Mouse (Mus musculus): ENCODE results near the gene Otop1. TPM values are rescaled to one million over a fixed set of nuclear protein-coding genes. Genes with fewer than 3 reads are reported as not detected.

Gene Otop1
- total and polyA plus RNA-seq, 3 experiments = not detected

DNA sequence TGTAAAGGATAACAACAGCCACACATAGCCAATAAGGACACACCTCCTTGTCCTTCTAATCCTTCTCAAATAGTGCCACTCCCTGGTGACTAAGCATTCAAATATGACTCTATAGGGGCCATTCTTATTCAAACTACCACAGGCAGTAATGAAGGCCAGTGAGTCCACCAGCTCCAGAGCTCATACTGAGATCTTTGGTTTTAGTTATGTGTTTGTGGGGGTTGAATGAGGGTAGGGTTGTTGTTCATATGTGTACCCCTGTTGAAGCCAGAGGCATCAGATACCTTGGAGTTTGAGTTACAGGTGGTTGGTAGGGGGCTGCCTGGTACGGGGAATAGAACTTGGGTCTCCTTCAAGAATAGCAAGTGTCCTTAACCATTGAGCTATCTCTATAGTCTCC is 19.2 kb upstream of the Otop1 start:
- no peak overlapping the region for H3K9ac ChIP-seq (ENCODE audit: insufficient read depth, low read depth)
- no peak overlapping the region for H3K4me2 ChIP-seq (ENCODE audit: insufficient read depth, low read depth, poor library complexity, severe bottlenecking)
- dilution Hi-C loops (cut with MboI; ENCODE audit: extremely low pct_ligation_motif_present, extremely low pct_unique_long_range_greater_than_20kb, low sequenced_read_pairs) (no loop called here), in situ Hi-C loops (cut with MboI; ENCODE audit: low pct_ligation_motif_present, low pct_unique_long_range_greater_than_20kb, low sequenced_read_pairs) (no loop called here)
- H3K4me1 ChIP-seq (ENCODE audit: control insufficient read depth in 1 of 2, insufficient read depth in 2 of 2) = peaks cover 12 to 37% of the 10 kb centered on the region in 2 experiments
- H3K4me3 ChIP-seq (replicated peaks in 1 of 3; ENCODE audit: low read depth in 2 of 3, low read length in 2 of 3, poor library complexity in 1 of 3) = no peak overlapping the region
- H3K9me3 ChIP-seq (replicated peaks; ENCODE audit: low read length) = peaks cover 6% of the 10 kb centered on the region
- no peak overlapping the region for H3K27ac ChIP-seq (ENCODE audit: insufficient read depth, low read depth)
- H3K27me3 ChIP-seq (replicated peaks) = no peaks in the 10 kb centered on the region
- peaks cover 10% of the 10 kb centered on the region for H3K79me2 ChIP-seq (replicated peaks; ENCODE audit: control insufficient read depth, extremely low read depth, insufficient read depth, poor library complexity, severe bottlenecking)
- DNase-seq (ENCODE audit: extremely low read depth) = no peak
- TF ChIP-seq IRF4 (IDR thresholded peaks at IDR 0.05; ENCODE audit: low read depth, low read length) = no peak
- no peak for TF ChIP-seq E2F4 (IDR thresholded peaks at IDR 0.05; ENCODE audit: insufficient replicate concordance, low read depth, low read length)
- TF ChIP-seq RAD21 (IDR thresholded peaks at IDR 0.05; ENCODE audit: low read depth, low read length) = no peak
- TF ChIP-seq NELFE (IDR thresholded peaks at IDR 0.05; ENCODE audit: low read depth, low read length) = no peak
- no peak for TF ChIP-seq POLR2AphosphoS2 (IDR thresholded peaks at IDR 0.05; ENCODE audit: low read depth, low read length)
- no peaks in the 10 kb centered on the region for H3K36me3 ChIP-seq (replicated peaks in 1 of 2; ENCODE audit: control insufficient read depth in 1 of 2, insufficient read depth in 1 of 2, low read length in 1 of 2)

DNA sequence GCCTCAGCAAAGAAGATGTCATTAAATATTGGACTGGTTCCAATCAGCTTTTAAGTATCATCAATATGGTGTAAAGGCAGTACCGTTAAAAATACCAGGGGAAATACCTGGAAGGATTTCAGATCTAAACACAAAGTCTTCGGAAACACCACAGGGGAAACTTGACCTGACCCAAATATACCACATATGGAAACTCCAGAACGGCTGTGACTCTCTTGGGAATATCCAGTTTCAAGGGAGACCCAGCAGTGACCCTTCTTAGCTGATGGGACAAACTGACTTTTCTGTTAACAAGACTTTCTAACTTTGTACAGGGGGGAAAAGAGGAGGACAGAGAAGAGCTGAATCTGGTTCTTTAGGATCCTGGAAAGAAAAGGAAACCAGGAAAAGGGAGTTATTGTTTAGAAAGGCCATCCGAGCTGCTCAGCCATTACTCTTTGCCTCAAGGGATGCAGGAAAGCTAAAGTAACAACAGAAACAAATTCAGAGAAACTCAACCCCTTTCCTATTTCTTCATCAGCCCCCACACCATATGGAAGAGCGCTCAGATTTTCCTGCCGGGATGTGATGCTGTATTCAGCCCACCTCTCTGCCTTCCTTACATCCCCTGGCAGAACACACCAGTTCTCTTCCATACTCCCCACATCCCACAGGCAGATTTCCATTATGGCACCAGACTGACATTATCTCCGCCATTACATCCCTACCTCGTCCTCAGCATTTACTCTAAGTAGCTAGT is 17.6 kb upstream of the Otop1 start:
- Histone ChIP-seq H3K4me1 (ENCODE audit: control insufficient read depth in 1 of 2, insufficient read depth in 2 of 2) (peaks cover 12 to 40% of the 10 kb centered on the region in 2 experiments), H3K79me2 (replicated peaks; ENCODE audit: control insufficient read depth, extremely low read depth, insufficient read depth, poor library complexity, severe bottlenecking) (peaks cover 18% of the 10 kb centered on the region)
- in situ Hi-C loops (cut with MboI; ENCODE audit: low pct_ligation_motif_present, low pct_unique_long_range_greater_than_20kb, low sequenced_read_pairs) = no loop called here
- TF ChIP-seq USF1 (IDR thresholded peaks at IDR 0.05; ENCODE audit: low read depth, low read length) (no peak), MEF2A (IDR thresholded peaks at IDR 0.05; ENCODE audit: borderline replicate concordance, low read depth, low read length) (peak; percentile 93), SMC3 (IDR thresholded peaks at IDR 0.05; ENCODE audit: low read depth, low read length) (no peak), E2F4 (IDR thresholded peaks at IDR 0.05; ENCODE audit: insufficient replicate concordance, low read depth, low read length) (no peak), NRF1 (IDR thresholded peaks at IDR 0.05; ENCODE audit: low read depth, low read length) (no peak), HCFC1 (IDR thresholded peaks at IDR 0.05; ENCODE audit: low read depth, low read length) (0 out of 2 replicates have a peak, but pooled peaks have one; percentile 13), MYC (IDR thresholded peaks at IDR 0.05; ENCODE audit: low read depth, low read length) (no peak), POLR2A (IDR thresholded peaks at IDR 0.05; ENCODE audit: low read depth, low read length) (no peak), JUN (IDR thresholded peaks at IDR 0.05; ENCODE audit: insufficient read depth, low read depth, low read length) (no peak), SIN3A (IDR thresholded peaks at IDR 0.05; ENCODE audit: low read length) (no peak), ZNF384 (IDR thresholded peaks at IDR 0.05; ENCODE audit: low read depth, low read length) (no peak), RAD21 (IDR thresholded peaks at IDR 0.05; ENCODE audit: low read depth, low read length) (no peak), UBTF (IDR thresholded peaks at IDR 0.05; ENCODE audit: low read depth, low read length) (no peak), JUND (conservative IDR thresholded peaks at IDR 0.05; ENCODE audit: low read depth, low read length) (no peak), BHLHE40 (IDR thresholded peaks at IDR 0.05; ENCODE audit: low read depth, low read length) (peak; percentile 50), RCOR1 (conservative IDR thresholded peaks at IDR 0.05; ENCODE audit: low read depth, low read length) (no peak; the same call in 1 of the 2 replicates), PAX5 (IDR thresholded peaks at IDR 0.05; ENCODE audit: low read length) (no peak), NELFE (IDR thresholded peaks at IDR 0.05; ENCODE audit: low read depth, low read length) (no peak), MXI1 (IDR thresholded peaks at IDR 0.05; ENCODE audit: low read depth, low read length) (no peak; the same call in 1 of the 2 replicates), MAZ (IDR thresholded peaks at IDR 0.05; ENCODE audit: low read depth, low read length) (no peak), GABPA (IDR thresholded peaks at IDR 0.05; ENCODE audit: insufficient replicate concordance, low read depth, low read length) (no peak), USF2 (conservative IDR thresholded peaks at IDR 0.05; ENCODE audit: low read depth, low read length) (no peak), ZMIZ1 (IDR thresholded peaks at IDR 0.05; ENCODE audit: low read depth, low read length) (no peak), ZKSCAN1 (IDR thresholded peaks at IDR 0.05; ENCODE audit: borderline replicate concordance, low read depth, low read length) (no peak), ELF1 (IDR thresholded peaks at IDR 0.05; ENCODE audit: low read depth, low read length) (no peak), CHD2 (IDR thresholded peaks at IDR 0.05; ENCODE audit: low read length) (no peak; the same call in 1 of the 2 replicates), ZC3H11A (IDR thresholded peaks at IDR 0.05; ENCODE audit: low read depth, low read length) (no peak), CHD1 (IDR thresholded peaks at IDR 0.05; ENCODE audit: low read depth, low read length) (no peak), MAFK (IDR thresholded peaks at IDR 0.05; ENCODE audit: insufficient replicate concordance, low read length) (0 out of 2 replicates have a peak, but pooled peaks have one; percentile 36)

More for the DNA sequence above, 17.6 kb upstream of the Otop1 start:
- Histone ChIP-seq H3K36me3 (replicated peaks in 1 of 2; ENCODE audit: control insufficient read depth in 1 of 2, insufficient read depth in 1 of 2, low read length in 1 of 2) (peaks cover 9 to 15% of the 10 kb centered on the region in 2 experiments), H3K27me3 (replicated peaks) (no peaks in the 10 kb centered on the region), H3K4me2 (ENCODE audit: insufficient read depth, low read depth, poor library complexity, severe bottlenecking) (peak overlapping the region; percentile 27), H3K4me3 (replicated peaks in 1 of 3; ENCODE audit: low read depth in 2 of 3, low read length in 2 of 3, poor library complexity in 1 of 3) (no peak overlapping the region), H3K9me3 (replicated peaks; ENCODE audit: low read length) (peaks cover 6% of the 10 kb centered on the region), H3K9ac (ENCODE audit: insufficient read depth, low read depth) (no peak overlapping the region), H3K27ac (ENCODE audit: insufficient read depth, low read depth) (peak overlapping the region; percentile 70)
- dilution Hi-C loops (cut with MboI; ENCODE audit: extremely low pct_ligation_motif_present, extremely low pct_unique_long_range_greater_than_20kb, low sequenced_read_pairs) = no loop called here
- peak; percentile 24 for DNase-seq (ENCODE audit: extremely low read depth)

Data from CH12.LX (cell line).